Mouse (Mus musculus) central nervous system, embryonic 18 days (tissue): ENCODE data around the gene Gm11361. TPM values are rescaled to one million over a fixed set of nuclear protein-coding genes. Genes with fewer than 3 reads are reported as not detected.

ENCODE experiments used
- polyA plus RNA-seq: library from polyadenylated mRNA; depleted of rRNA; stranded (reverse); fragments of >200 nt; gene quantifications from 2 replicates; pipeline ENCODE4 v1.2.3, GENCODE M21; 2012; rRNA removed

Gm11361 gene
- 0.26 and 2.0 TPM in 2 replicates for polyA plus RNA-seq

GRCm38 (mm10) chr13:28257228-28257627, at the start of gene Gm11361:
TSS of gene Gm11361 (plus strand) at chr13:28257528.

Other genes with a start within 250 kb of the Gm11361 start
- gene Prl4a1, start 241.3 kb upstream of the Gm11361 start, polyA plus RNA-seq, result not detected in 2 replicates
- gene Prl5a1, start 115.0 kb upstream of the Gm11361 start, polyA plus RNA-seq, result not detected in 2 replicates